Mouse (Mus musculus) urinary bladder, postnatal 4 days (tissue): ENCODE results near the gene Gpr37l1.
"Not testable (repeated sequence)": the region's sequence is repeated elsewhere in the genome, so short reads cannot be mapped to it uniquely, and the experiment has no call there.

Source experiments
- DNase-seq, 2 experiments: peaks; one replicate each; pipeline ENCODE4 v3.0.0; 2021 to 2022; ENCODE audit warnings: low spot score in 2 of 2

Gene Gpr37l1

GRCm38 (mm10) chr1:135124573-135125363 is 42.7 kb downstream of the Gpr37l1 start:
- DNase-seq = no peak

GRCm38 (mm10) chr1:135112661-135113060 is 54.8 kb downstream of the Gpr37l1 start:
- DNase-seq = no peak

- not testable (repeated sequence) for DNase-seq
These were observed 56.2 kb downstream of the Gpr37l1 start for GRCm38 (mm10) chr1:135111271-135111670.
